Mouse (Mus musculus) lung, embryonic 16.5 days (tissue): Measurements from ENCODE around the gene Tpgs1. TPM values are rescaled to one million over a fixed set of nuclear protein-coding genes. Genes with fewer than 3 reads are reported as not detected.

ENCODE experiments used
- ATAC-seq: fragments of 200-750 bp; cut with Nextera tagmentation; 2 replicates; pipeline ENCODE4 v1.8.0; 2017; ENCODE audit warnings: low read depth, mild to moderate bottlenecking, moderate library complexity
- H3K27ac ChIP-seq: fragments of 300-500 bp; sonication (generic); 2 replicates; pipeline ENCODE4 v1.5.1; 2014; ENCODE audit warnings: mild to moderate bottlenecking, control low read depth, low read length
- H3K27me3 ChIP-seq: fragments of 300-500 bp; sonication (generic); 2 replicates; pipeline ENCODE4 v1.6.1; 2014; ENCODE audit warnings: low read depth, low read length, mixed read lengths; ENCODE audit not compliant: control insufficient read depth, insufficient read depth
- H3K36me3 ChIP-seq: fragments of 300-500 bp; sonication (generic); 2 replicates; pipeline ENCODE4 v1.6.1; 2014; ENCODE audit warnings: low read length; ENCODE audit not compliant: control insufficient read depth, insufficient read depth
- H3K4me1 ChIP-seq: fragments of 300-500 bp; sonication (generic); replicated peaks from 2 replicates; pipeline ENCODE4 v1.6.1; 2014; ENCODE audit warnings: low read length, mixed read lengths; ENCODE audit not compliant: control insufficient read depth, insufficient read depth
- H3K4me2 ChIP-seq: fragments of 300-500 bp; sonication (generic); 2 replicates; pipeline ENCODE4 v1.6.1; 2014; ENCODE audit warnings: low read depth, low read length, control low read depth
- H3K4me3 ChIP-seq: fragments of 300-500 bp; sonication (generic); 2 replicates; pipeline ENCODE4 v1.5.1; 2014; ENCODE audit warnings: mild to moderate bottlenecking, low read length, control low read depth
- H3K9ac ChIP-seq: fragments of 300-500 bp; sonication (generic); 2 replicates; pipeline ENCODE4 v1.6.1; 2014; ENCODE audit warnings: low read length, control low read depth
- H3K9me3 ChIP-seq: fragments of 300-500 bp; sonication (generic); 2 replicates; pipeline ENCODE4 v1.6.1; 2016; ENCODE audit warnings: low read length; ENCODE audit not compliant: control insufficient read depth
- WGBS: fragments of 180-500 bp; shearing (Covaris S2); extraction: QIAGEN DNeasy Blood & Tissue Kit; methylation state at CpG from one replicate; pipeline ENCODE4 v1.1.7; 2014; 5-methylcytosine and 5-hydroxymethylcytosine counted together
- polyA plus RNA-seq: library from polyadenylated mRNA; unstranded; fragments of >200 nt; fragmentation: Nextera tagmentation; extraction: Ambion mirVana; gene quantifications from 2 replicates; pipeline ENCODE4 v1.2.1, GENCODE M21; 2015

The Tpgs1 gene
- polyA plus RNA-seq, 1 experiment from 2014 or later: 58.3 TPM

- peaks cover 37% of the 10 kb centered on the region for H3K36me3 ChIP-seq
- WGBS: 91% methylated on average over 25 of the region's 25 CpGs
- H3K27me3 ChIP-seq: no peaks in the 10 kb centered on the region
- no peak overlapping the region for H3K27ac ChIP-seq
- H3K9ac ChIP-seq: no peak overlapping the region
- peaks cover 19% of the 10 kb centered on the region for H3K4me1 ChIP-seq
- H3K4me2 ChIP-seq: no peak overlapping the region
- ATAC-seq: no peak
- H3K4me3 ChIP-seq: no peak overlapping the region
- H3K9me3 ChIP-seq: no peaks in the 10 kb centered on the region
These were observed 15.8 kb downstream of the Tpgs1 start for GRCm38 (mm10) chr10:79684770-79685600.

GRCm38 (mm10) chr10:79686219-79686618, 17.1 kb downstream of the Tpgs1 start:
- no peak overlapping the region for H3K27ac ChIP-seq
- H3K9ac ChIP-seq: no peak overlapping the region
- no peaks in the 10 kb centered on the region for H3K9me3 ChIP-seq
- peaks cover 14% of the 10 kb centered on the region for H3K4me1 ChIP-seq
- no peak overlapping the region for H3K4me3 ChIP-seq
- 83% methylated on average over 2 of the region's 2 CpGs for WGBS
- no peak for ATAC-seq
- no peak overlapping the region for H3K4me2 ChIP-seq
- peaks cover 37% of the 10 kb centered on the region for H3K36me3 ChIP-seq
- no peaks in the 10 kb centered on the region for H3K27me3 ChIP-seq

GRCm38 (mm10) chr10:79686691-79687090, 17.5 kb downstream of the Tpgs1 start:
- H3K27ac ChIP-seq: no peak overlapping the region
- H3K4me1 ChIP-seq: peaks cover 14% of the 10 kb centered on the region
- no peak overlapping the region for H3K9ac ChIP-seq
- ATAC-seq: no peak
- WGBS: 91% methylated on average over 1 of the region's 1 CpGs
- H3K4me3 ChIP-seq: no peak overlapping the region
- no peaks in the 10 kb centered on the region for H3K9me3 ChIP-seq
- H3K27me3 ChIP-seq: no peaks in the 10 kb centered on the region
- peaks cover 37% of the 10 kb centered on the region for H3K36me3 ChIP-seq
- no peak overlapping the region for H3K4me2 ChIP-seq

DNA sequence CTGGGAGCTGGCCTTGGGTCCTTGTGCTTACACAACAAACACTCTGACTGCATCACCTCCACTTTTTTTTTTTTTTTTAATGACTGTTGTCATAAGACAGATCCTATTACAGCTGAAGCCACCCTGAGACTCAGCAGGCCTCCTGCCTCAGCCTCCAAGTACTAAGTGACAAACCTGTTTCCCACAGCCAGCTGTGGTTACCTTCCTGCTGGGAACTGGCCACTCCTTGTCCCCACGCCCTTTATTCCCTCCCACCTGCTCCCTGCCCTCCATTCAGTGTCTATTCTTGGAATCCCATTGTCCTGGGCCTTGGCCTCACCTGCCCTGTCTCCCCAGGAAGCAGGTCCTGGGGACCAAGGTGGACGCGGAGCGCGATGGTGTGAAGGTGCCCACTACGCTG, 18.3 kb downstream of the Tpgs1 start:
- peaks cover 37% of the 10 kb centered on the region for H3K36me3 ChIP-seq
- H3K27me3 ChIP-seq: no peaks in the 10 kb centered on the region
- H3K4me1 ChIP-seq: peaks cover 14% of the 10 kb centered on the region
- H3K9ac ChIP-seq: no peak overlapping the region
- H3K9me3 ChIP-seq: 0 out of 2 replicates have a peak, but pooled peaks cover 4% of the 10 kb centered on the region
- no peak overlapping the region for H3K4me2 ChIP-seq
- WGBS: 96% methylated on average over 6 of the region's 6 CpGs
- H3K4me3 ChIP-seq: no peak overlapping the region
- H3K27ac ChIP-seq: no peak overlapping the region
- ATAC-seq: no peak

GRCm38 (mm10) chr10:79688720-79689119, 19.6 kb downstream of the Tpgs1 start, which contains the start of gene Gzmm:
Gene Gzmm, plus strand, starts transcription at chr10:79689020.
- no peak within 1 kb of the TSS for H3K27ac ChIP-seq
- peaks cover 37% of the 10 kb centered on the region for H3K36me3 ChIP-seq
- H3K9me3 ChIP-seq: 0 out of 2 replicates have a peak, but pooled peaks cover 4% of the 10 kb centered on the region
- no peaks in the 10 kb centered on the region for H3K27me3 ChIP-seq
- H3K4me2 ChIP-seq: no peak within 1 kb of the TSS
- H3K9ac ChIP-seq: no peak within 1 kb of the TSS
- ATAC-seq: no peak
- no peak within 1 kb of the TSS for H3K4me3 ChIP-seq
- WGBS: 71% methylated on average over 4 of the region's 4 CpGs
- H3K4me1 ChIP-seq: peaks cover 5% of the 10 kb centered on the region

GRCm38 (mm10) chr10:79689178-79689577, 20.0 kb downstream of the Tpgs1 start:
- ATAC-seq: no peak
- no peaks in the 10 kb centered on the region for H3K27me3 ChIP-seq
- H3K4me3 ChIP-seq: no peak overlapping the region
- H3K36me3 ChIP-seq: peaks cover 37% of the 10 kb centered on the region
- no peak overlapping the region for H3K9ac ChIP-seq
- H3K4me1 ChIP-seq: peaks cover under 1% of the 10 kb centered on the region
- no peak overlapping the region for H3K4me2 ChIP-seq
- 0 out of 2 replicates have a peak, but pooled peaks cover 4% of the 10 kb centered on the region for H3K9me3 ChIP-seq
- WGBS: 84% methylated on average over 3 of the region's 3 CpGs
- H3K27ac ChIP-seq: no peak overlapping the region

- WGBS: 95% methylated on average over 2 of the region's 2 CpGs
- no peak for ATAC-seq
- H3K4me2 ChIP-seq: no peak overlapping the region
These were observed 22.9 kb downstream of the Tpgs1 start for GRCm38 (mm10) chr10:79691986-79692548.

GRCm38 (mm10) chr10:79693580-79694378, 24.6 kb downstream of the Tpgs1 start:
- H3K9ac ChIP-seq: no peak overlapping the region
- WGBS: 68% methylated on average over 12 of the region's 12 CpGs

More at GRCm38 (mm10) chr10:79691986-79692548, 22.9 kb downstream of the Tpgs1 start:
- no peaks in the 10 kb centered on the region for H3K27me3 ChIP-seq
- no peak overlapping the region for H3K4me3 ChIP-seq
- H3K9ac ChIP-seq: no peak overlapping the region
- peaks cover 19% of the 10 kb centered on the region for H3K36me3 ChIP-seq
- no peak overlapping the region for H3K27ac ChIP-seq
- H3K4me1 ChIP-seq: peaks cover 10% of the 10 kb centered on the region
- 0 out of 2 replicates have a peak, but pooled peaks cover 4% of the 10 kb centered on the region for H3K9me3 ChIP-seq

GRCm38 (mm10) chr10:79694379-79694655, 25.1 kb downstream of the Tpgs1 start:
- Histone ChIP-seq H3K4me3 (no peak overlapping the region), H3K27me3 (no peaks in the 10 kb centered on the region), H3K9ac (no peak overlapping the region), H3K36me3 (no peaks in the 10 kb centered on the region; the same call in 1 of the 2 replicates), H3K4me2 (no peak overlapping the region), H3K27ac (no peak overlapping the region), H3K9me3 (0 out of 2 replicates have a peak, but pooled peaks cover 4% of the 10 kb centered on the region), H3K4me1 (peaks cover 25% of the 10 kb centered on the region)
- ATAC-seq: no peak
- WGBS: 76% methylated on average over 6 of the region's 6 CpGs

More at GRCm38 (mm10) chr10:79693580-79694378, 24.6 kb downstream of the Tpgs1 start:
- Histone ChIP-seq H3K27me3 (no peaks in the 10 kb centered on the region), H3K4me3 (no peak overlapping the region), H3K4me2 (no peak overlapping the region), H3K36me3 (peaks cover 4% of the 10 kb centered on the region), H3K9me3 (0 out of 2 replicates have a peak, but pooled peaks cover 4% of the 10 kb centered on the region), H3K4me1 (peaks cover 23% of the 10 kb centered on the region), H3K27ac (no peak overlapping the region)
- ATAC-seq: no peak
